Mouse (Mus musculus) limb, embryonic 10.5 days (tissue): ENCODE data around the gene Gjb6. TPM values are rescaled to one million over a fixed set of nuclear protein-coding genes. Genes with fewer than 3 reads are reported as not detected.

Experiments used
- DNase-seq: peaks from one replicate; pipeline ENCODE4 v3.0.0-alpha.2; 2017; ENCODE audit warnings: low spot score
- H3K27ac ChIP-seq: fragments of 300-500 bp; sonication (generic); 2 replicates; pipeline ENCODE4 v1.5.1; 2016; ENCODE audit warnings: mild to moderate bottlenecking
- H3K27me3 ChIP-seq: fragments of 300-500 bp; sonication (generic); 2 replicates; pipeline ENCODE4 v1.6.1; 2016; ENCODE audit warnings: low read depth, mild to moderate bottlenecking; ENCODE audit not compliant: poor library complexity, severe bottlenecking
- H3K36me3 ChIP-seq: fragments of 300-500 bp; sonication (generic); 2 replicates; pipeline ENCODE4 v1.6.1; 2016; ENCODE audit warnings: mild to moderate bottlenecking, moderate library complexity
- H3K4me1 ChIP-seq: fragments of 300-500 bp; sonication (generic); 2 replicates; pipeline ENCODE4 v1.6.1; 2016
- H3K4me3 ChIP-seq: fragments of 300-500 bp; sonication (generic); 2 replicates; pipeline ENCODE4 v1.5.1; 2016; ENCODE audit warnings: mild to moderate bottlenecking, moderate library complexity
- H3K9me3 ChIP-seq: fragments of 300-500 bp; sonication (generic); replicated peaks from 2 replicates; pipeline ENCODE4 v1.6.1; 2016; ENCODE audit warnings: mild to moderate bottlenecking
- WGBS: fragments of 180-500 bp; shearing (Covaris S2); methylation state at CpG from one replicate; pipeline ENCODE4 v1.1.7; 2016; 5-methylcytosine and 5-hydroxymethylcytosine counted together
- polyA plus RNA-seq: library from polyadenylated mRNA; unstranded; fragments of >200 nt; fragmentation: Nextera tagmentation; extraction: Ambion mirVana; gene quantifications from 2 replicates; pipeline ENCODE4 v1.2.1, GENCODE M21; 2016

Gene Gjb6
- polyA plus RNA-seq, 1 experiment from 2014 or later, result 7.0 TPM

DNA sequence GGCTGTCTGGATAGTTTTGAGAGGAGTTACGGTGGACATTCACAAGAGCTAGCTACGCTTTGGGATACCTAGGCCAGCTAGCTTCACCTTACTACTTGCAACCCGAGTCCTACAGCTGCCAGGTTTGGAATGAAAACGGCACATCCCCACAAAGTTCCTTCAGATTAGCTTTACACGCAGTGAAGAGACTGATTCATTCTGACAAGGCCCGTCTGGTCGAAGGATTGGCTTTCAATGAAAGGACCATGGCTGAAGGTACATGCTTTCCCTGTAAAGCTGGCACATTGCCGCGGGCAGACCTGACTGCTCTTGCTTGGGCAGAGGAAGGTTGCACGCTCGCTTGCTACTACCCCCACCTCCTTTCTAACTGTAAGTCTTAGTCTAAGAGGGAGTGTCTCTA is 27.7 kb downstream of the Gjb6 start:
- DNase-seq, result no peak
- H3K27me3 ChIP-seq, result peaks cover 82% of the 10 kb centered on the region
- no peaks in the 10 kb centered on the region for H3K36me3 ChIP-seq
- peaks cover 21% of the 10 kb centered on the region for H3K4me1 ChIP-seq
- H3K4me3 ChIP-seq, result no peak overlapping the region
- no peaks in the 10 kb centered on the region for H3K9me3 ChIP-seq
- H3K27ac ChIP-seq, result no peak overlapping the region
- WGBS, result 50% methylated on average over 11 of the region's 11 CpGs

DNA sequence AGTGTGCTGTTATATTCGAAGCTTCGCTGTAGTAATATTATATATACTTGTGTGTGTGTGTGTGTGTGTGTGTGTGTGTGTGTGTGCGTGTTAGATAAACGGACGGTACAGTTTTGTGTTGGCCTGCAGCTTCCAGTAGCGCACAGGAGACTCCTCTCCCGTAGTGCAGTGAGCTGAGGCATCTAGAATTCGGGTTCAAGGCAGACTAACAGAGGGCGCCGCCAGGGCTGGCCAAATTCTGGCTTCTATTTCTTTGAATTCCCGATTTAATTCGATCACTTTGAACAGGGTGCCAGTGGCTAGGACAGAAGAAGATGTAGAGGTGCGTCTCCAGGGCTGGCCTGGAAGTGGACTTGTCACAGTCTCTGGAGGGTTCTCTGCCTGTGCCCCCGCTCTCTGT is 28.3 kb downstream of the Gjb6 start:
- Histone ChIP-seq H3K36me3 (no peaks in the 10 kb centered on the region), H3K27ac (no peak overlapping the region), H3K27me3 (peaks cover 85% of the 10 kb centered on the region), H3K9me3 (no peaks in the 10 kb centered on the region), H3K4me3 (peak overlapping the region; percentile 71), H3K4me1 (peaks cover 21% of the 10 kb centered on the region)
- 13% methylated on average over 14 of the region's 14 CpGs for WGBS
- DNase-seq, result peak; percentile 47

DNA sequence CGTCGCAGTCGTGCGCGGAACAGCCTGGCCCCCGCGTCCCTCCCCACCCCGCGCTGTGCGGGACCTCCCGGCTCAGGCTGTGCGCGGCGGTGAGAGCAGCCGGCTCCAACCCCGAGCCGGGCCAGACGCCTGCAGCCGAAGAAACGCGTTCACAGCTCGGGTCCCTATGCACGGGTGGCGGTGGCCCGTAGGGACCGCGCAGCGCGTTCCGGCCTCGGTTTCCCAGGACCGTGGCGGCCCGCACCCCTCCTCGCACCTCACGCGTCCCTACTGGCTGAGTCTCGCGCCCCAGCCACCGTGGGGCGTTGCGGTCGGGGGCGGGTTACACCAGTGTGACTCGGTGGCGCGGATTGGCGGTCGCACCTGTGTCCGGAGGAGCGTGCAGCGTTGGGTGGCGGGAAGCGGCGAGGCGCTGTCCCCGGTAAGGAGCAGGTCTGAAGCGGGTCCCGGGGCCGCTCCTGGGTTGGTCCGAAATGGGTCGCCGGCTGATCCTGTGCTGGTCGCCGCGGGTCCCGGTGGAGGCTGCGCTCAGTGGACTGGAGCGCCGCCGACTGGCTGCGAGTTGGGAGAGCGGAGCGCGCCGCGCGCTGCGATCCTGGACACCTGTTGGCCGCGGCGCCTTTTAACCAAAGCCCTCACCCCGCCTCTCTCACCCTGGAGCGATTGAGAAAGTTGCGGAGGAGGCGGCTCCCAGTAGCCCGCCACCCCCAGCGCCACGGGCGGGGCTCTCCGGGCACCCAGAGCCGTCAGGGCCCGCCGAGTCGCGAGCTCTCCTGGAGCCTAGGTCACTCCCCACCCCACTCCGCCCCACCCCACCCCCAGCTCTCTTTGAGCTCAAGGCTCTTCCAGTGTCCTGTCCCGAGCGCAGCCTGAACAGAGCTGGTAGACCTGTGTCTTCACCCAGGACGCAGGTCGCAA is 29.0 kb downstream of the Gjb6 start, which contains the start of gene Gjb2:
Gene Gjb2, minus strand, starts transcription at position 597 of the 918 bp plus-strand sequence.
- WGBS, result under 1% methylated on average over 101 of the region's 101 CpGs
- H3K27me3 ChIP-seq, result peaks cover 82% of the 10 kb centered on the region
- H3K36me3 ChIP-seq, result no peaks in the 10 kb centered on the region
- H3K4me3 ChIP-seq, result peak within 1 kb of the TSS; percentile 71
- peak; percentile 73 for DNase-seq
- peaks cover 23% of the 10 kb centered on the region for H3K4me1 ChIP-seq
- peak within 1 kb of the TSS; percentile 72 for H3K27ac ChIP-seq
- no peaks in the 10 kb centered on the region for H3K9me3 ChIP-seq

DNA sequence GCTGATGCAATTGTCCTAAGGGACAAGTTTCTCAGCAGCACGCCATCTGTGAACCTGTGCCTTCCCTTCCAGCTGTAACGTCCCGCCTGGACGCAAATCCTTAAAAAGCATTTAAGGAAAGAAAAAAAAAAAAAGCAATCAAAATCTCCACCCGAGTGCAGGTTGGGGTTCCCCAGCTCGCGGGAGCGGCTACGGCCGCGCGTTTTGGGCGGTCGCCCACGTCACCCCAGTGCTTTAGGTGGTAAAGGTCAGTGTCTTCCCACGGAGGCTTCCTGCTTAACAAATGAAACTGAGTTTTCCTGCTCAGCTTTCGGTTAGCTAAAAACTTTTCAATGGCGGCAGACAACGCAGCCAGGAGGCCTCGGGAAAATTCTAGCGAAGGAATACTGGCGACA is 29.7 kb downstream of the Gjb6 start:
- Histone ChIP-seq H3K4me1 (peaks cover 26% of the 10 kb centered on the region), H3K9me3 (no peaks in the 10 kb centered on the region), H3K4me3 (peak overlapping the region; percentile 71), H3K27ac (peak overlapping the region; percentile 72; the same call in 1 of the 2 replicates), H3K27me3 (peaks cover 82% of the 10 kb centered on the region), H3K36me3 (no peaks in the 10 kb centered on the region)
- no peak for DNase-seq
- 2% methylated on average over 22 of the region's 22 CpGs for WGBS

DNA sequence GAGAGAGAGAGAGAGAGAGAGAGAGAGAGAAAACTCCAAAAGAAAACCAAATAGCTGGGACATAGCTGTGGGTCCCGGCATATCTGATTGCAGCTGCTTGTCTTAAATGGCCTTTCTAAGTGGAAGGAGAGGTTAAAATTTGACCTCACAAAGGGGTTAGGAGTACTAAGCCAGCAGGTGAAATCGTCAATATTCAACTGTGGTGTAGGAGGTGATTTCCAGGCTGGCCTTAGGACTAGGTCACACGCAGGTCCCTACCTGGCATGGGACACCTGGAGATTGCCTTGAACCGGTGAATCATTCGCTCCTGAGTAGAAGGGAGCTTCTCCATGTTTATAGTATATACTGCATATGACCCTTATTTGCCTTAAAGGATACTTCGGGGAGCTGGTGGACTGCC is 30.3 kb downstream of the Gjb6 start:
- no peaks in the 10 kb centered on the region for H3K9me3 ChIP-seq
- H3K36me3 ChIP-seq, result no peaks in the 10 kb centered on the region
- no peak for DNase-seq
- no peak overlapping the region for H3K27ac ChIP-seq
- 65% methylated on average over 6 of the region's 6 CpGs for WGBS
- H3K4me3 ChIP-seq, result peak overlapping the region; percentile 71
- peaks cover 77% of the 10 kb centered on the region for H3K27me3 ChIP-seq
- H3K4me1 ChIP-seq, result peaks cover 26% of the 10 kb centered on the region

DNA sequence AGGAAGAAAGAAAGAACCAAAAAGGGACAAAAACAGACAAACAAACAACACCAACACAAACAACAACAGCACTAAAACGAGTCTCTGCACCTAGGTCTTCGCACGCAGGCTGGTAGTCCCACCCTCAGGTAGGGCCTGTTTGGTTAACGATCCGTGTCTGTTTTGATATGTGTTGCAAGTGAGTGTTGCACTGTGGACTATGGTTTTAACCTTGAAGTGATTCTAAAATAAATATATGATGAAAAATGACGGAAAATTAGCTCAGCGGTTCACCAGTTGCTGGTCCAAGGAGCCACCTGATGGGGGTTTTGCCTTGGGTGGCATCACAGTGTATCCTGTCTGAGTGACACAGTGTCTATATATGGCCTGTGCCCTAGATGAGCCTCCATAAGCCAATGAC is 31.8 kb downstream of the Gjb6 start:
- H3K27me3 ChIP-seq, result peaks cover 62% of the 10 kb centered on the region
- no peak overlapping the region for H3K27ac ChIP-seq
- no peaks in the 10 kb centered on the region for H3K36me3 ChIP-seq
- no peak for DNase-seq
- peaks cover 26% of the 10 kb centered on the region for H3K4me1 ChIP-seq
- H3K9me3 ChIP-seq, result no peaks in the 10 kb centered on the region
- H3K4me3 ChIP-seq, result no peak overlapping the region
- 85% methylated on average over 7 of the region's 7 CpGs for WGBS

DNA sequence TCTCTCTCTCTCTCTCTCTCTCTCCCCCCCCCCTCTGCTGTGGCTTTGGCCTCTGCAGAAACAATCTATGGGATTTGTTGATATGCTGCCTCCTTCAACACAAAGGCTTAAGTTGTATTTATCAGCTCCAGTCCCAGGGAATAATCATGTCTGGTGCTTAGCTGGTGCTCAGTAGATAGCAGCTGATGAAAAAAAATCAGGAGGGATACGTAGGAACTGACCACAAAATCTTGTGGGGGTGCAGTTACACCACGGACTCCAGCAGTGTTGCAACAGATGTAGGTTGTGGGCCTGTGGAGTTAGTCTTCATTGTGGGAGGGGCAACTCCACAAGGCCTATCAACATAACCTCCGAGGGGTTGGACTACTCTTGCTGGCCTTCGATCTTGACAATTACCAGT is 37.6 kb downstream of the Gjb6 start:
- no peaks in the 10 kb centered on the region for H3K9me3 ChIP-seq
- H3K36me3 ChIP-seq, result no peaks in the 10 kb centered on the region
- H3K4me3 ChIP-seq, result no peak overlapping the region
- 86% methylated on average over 4 of the region's 4 CpGs for WGBS
- DNase-seq, result no peak
- H3K27me3 ChIP-seq, result 0 out of 2 replicates have a peak, but pooled peaks cover 12% of the 10 kb centered on the region
- H3K27ac ChIP-seq, result no peak overlapping the region
- H3K4me1 ChIP-seq, result peaks cover 8% of the 10 kb centered on the region; the same call in 1 of the 2 replicates

DNA sequence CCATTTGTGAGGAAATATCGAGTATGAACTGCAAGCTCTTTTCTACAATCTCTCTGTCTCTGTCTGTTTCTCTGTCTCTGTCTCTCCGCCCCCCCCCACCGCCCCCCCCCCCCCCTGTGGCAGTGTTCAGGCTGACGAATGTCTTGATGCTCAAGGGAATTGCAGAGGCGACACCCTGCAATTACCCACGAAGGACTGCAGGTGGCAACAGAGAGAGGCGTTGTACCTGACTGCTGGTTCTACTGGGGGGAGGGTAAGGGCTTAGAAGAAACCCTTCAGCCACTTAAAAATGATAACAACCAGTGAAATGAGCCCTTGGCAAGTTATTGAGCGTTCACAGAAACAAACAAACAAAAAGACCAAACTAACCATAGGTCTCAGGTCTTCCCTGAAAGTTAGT is 40.4 kb downstream of the Gjb6 start:
- H3K36me3 ChIP-seq, result no peaks in the 10 kb centered on the region
- H3K27me3 ChIP-seq, result 0 out of 2 replicates have a peak, but pooled peaks cover 6% of the 10 kb centered on the region
- H3K9me3 ChIP-seq, result no peaks in the 10 kb centered on the region
- no peak overlapping the region for H3K27ac ChIP-seq
- no peak for DNase-seq
- WGBS, result 13% methylated on average over 8 of the region's 8 CpGs
- H3K4me3 ChIP-seq, result no peak overlapping the region
- H3K4me1 ChIP-seq, result peaks cover 3% of the 10 kb centered on the region; the same call in 1 of the 2 replicates

DNA sequence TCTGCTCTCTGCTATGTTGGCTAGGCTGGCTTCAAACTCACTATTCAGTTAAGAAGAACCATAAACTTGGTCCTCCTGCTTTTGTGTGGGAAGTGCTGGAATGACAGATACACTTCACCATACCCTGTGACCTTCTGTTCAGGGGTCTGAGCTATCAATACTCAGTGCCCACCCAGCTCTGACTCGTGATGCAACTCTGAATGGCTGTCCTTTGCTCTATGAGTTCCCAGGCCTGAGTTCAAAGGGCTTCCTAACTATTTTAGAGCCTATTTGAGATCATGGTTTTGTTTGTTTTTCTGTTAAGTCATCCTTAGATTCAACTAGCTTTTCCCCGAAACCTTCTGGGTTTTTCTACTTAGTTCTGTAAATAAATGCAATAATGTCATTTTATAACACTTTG is 43.4 kb downstream of the Gjb6 start:
- peaks cover 6% of the 10 kb centered on the region; the same call in 1 of the 2 replicates for H3K4me1 ChIP-seq
- WGBS, result 54% methylated on average over 2 of the region's 2 CpGs
- no peaks in the 10 kb centered on the region for H3K9me3 ChIP-seq
- no peak overlapping the region for H3K4me3 ChIP-seq
- no peak overlapping the region for H3K27ac ChIP-seq
- no peaks in the 10 kb centered on the region for H3K36me3 ChIP-seq
- DNase-seq, result no peak
- H3K27me3 ChIP-seq, result no peaks in the 10 kb centered on the region

DNA sequence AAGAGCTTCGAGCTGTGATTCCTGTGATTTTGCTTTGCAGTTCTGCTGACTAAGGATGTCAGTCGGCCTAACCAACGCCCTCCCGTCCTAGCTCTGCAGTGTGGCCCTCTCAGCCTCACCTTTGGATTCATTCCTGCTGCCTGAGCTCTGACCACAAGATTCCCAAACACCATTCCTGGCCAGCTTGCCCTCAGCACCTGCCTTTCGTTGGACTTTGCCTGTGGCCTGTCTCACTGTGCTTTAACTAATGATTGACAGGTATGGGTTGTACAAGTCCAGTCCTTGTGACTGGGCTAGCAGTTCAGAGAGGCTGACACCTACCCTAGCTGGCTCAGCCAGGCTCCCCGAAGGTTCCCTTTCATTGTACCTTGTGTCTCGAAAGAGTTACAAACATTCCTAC is 44.3 kb downstream of the Gjb6 start:
- DNase-seq, result no peak
- Histone ChIP-seq H3K9me3 (no peaks in the 10 kb centered on the region), H3K4me3 (no peak overlapping the region), H3K36me3 (no peaks in the 10 kb centered on the region), H3K27me3 (no peaks in the 10 kb centered on the region), H3K4me1 (peaks cover 14% of the 10 kb centered on the region), H3K27ac (no peak overlapping the region)
- 90% methylated on average over 7 of the region's 7 CpGs for WGBS

DNA sequence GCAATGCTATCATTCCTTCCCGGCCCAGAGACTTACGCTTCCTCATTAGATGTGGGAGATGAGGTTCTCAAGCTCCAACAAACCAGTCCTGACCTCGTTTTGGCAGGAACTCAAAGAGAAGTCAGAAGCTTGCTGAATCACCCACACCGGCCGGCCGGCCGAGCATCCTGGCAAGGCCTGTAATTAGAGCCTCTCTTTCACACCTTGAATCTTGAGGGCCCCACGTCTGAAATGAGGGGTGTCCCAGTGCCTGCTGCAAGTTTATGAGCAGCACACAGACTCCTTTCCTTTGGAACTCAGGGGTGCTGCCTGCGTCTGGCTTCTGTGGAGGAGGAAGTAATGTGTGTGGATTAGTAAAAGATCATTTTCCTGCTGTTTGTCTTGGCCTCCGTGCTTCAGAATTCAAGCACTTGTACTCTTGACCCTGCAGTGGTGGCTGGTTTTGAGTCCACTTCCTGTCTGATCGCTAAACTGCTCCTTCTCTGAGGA is 49.2 kb downstream of the Gjb6 start:
- H3K36me3 ChIP-seq, result no peaks in the 10 kb centered on the region
- WGBS, result 24% methylated on average over 11 of the region's 11 CpGs
- no peak overlapping the region for H3K4me3 ChIP-seq
- no peaks in the 10 kb centered on the region for H3K27me3 ChIP-seq
- H3K9me3 ChIP-seq, result no peaks in the 10 kb centered on the region
- peak overlapping the region; percentile 53 for H3K27ac ChIP-seq
- H3K4me1 ChIP-seq, result peaks cover 16% of the 10 kb centered on the region
- peak; percentile 41 for DNase-seq

DNA sequence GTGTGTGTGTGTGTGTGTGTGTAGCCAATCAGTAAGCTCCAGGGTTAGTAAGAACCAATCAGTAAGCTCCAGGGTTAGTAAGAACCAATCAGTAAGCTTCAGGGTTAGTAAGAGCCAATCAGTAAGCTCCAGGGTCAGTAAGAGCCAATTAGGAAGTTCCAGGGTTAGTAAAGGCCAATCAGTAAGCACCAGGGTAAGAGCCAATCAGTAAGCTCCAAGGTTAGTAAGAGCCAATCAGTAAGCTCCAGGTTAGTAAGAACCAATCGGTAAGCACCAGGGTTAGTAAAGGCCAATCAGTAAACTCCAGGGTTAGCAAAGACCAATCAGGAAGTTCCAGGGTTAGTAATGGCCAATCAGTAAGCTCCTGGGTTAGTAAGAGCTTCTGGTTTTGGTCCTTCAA is 50.5 kb downstream of the Gjb6 start:
- Histone ChIP-seq H3K4me1 (peaks cover 16% of the 10 kb centered on the region), H3K36me3 (no peaks in the 10 kb centered on the region), H3K4me3 (no peak overlapping the region), H3K9me3 (no peaks in the 10 kb centered on the region), H3K27ac (no peak overlapping the region), H3K27me3 (no peaks in the 10 kb centered on the region)
- no peak for DNase-seq
- 100% methylated on average over 1 of the region's 1 CpGs for WGBS

DNA sequence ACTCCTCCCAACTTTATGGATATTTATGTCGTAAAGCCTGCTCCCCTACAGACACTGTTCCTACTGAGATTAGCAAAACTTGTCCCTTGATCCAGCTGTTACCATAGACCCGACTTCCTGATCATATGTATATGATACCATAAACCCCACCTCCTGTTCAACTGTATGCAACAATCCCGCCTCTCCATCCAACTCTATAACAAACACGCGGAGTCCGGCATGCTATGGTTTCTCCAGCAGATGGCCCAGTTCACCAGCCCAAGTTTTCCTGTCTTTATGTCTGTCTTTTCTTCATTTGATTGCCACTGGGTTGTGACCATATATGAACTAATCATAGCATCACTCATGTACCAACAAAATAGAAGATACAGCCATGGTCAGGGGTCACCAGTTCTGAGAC is 57.9 kb downstream of the Gjb6 start:
- WGBS, result 86% methylated on average over 6 of the region's 6 CpGs
- no peak for DNase-seq
- Histone ChIP-seq H3K27ac (no peak overlapping the region), H3K9me3 (no peaks in the 10 kb centered on the region), H3K27me3 (no peaks in the 10 kb centered on the region), H3K4me1 (peaks cover 14% of the 10 kb centered on the region), H3K4me3 (no peak overlapping the region), H3K36me3 (no peaks in the 10 kb centered on the region)
